Mouse (Mus musculus): ENCODE results near the gene Pcgf3. TPM values are rescaled to one million over a fixed set of nuclear protein-coding genes. Genes with fewer than 3 reads are reported as not detected.

The Pcgf3 gene
- total and polyA plus RNA-seq, 2 experiments from 2014 or later, result 13.9 to 18.7 TPM

DNA sequence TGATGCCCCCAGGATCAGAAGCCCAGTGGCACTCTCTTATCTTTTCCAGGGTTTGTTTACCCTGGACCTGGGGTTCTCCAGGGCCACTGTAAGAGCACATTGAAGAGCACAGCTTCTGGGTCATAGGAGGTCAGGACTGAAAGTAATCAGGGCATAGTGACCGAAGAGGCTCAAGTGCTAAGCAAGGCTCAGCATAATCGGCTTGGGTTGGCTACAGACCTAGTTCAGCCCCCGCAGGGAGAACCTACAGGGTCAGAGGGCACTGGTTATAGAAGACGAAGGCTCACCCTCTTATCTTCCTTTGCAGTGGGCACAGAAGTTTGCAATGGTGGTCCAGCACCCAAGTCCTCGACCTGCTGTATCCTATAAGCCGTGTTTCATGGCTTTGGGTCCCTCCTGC, 29.8 kb upstream of the Pcgf3 start:
- no peak overlapping the region for H3K4me2 ChIP-seq (ENCODE audit: low read depth, low read length)
- TF ChIP-seq EP300 (IDR thresholded peaks at IDR 0.05; ENCODE audit: low read depth) (no peak), CTCF (IDR thresholded peaks at IDR 0.05; ENCODE audit: low read depth) (no peak)
- no peak for ATAC-seq (ENCODE audit: insufficient read depth, low read depth)
- no peaks in the 10 kb centered on the region for H3K9me3 ChIP-seq (replicated peaks; ENCODE audit: control insufficient read depth, low read length)
- peaks cover 27% of the 10 kb centered on the region for H3K36me3 ChIP-seq (replicated peaks; ENCODE audit: control insufficient read depth, insufficient read depth, low read length)
- 0 out of 2 replicates have a peak, but pooled peaks cover 3% of the 10 kb centered on the region for H3K27me3 ChIP-seq (ENCODE audit: control insufficient read depth, insufficient read depth, low read length)
- no peak overlapping the region for H3K9ac ChIP-seq (replicated peaks; ENCODE audit: low read depth, low read length)
- H3K4me3 ChIP-seq (ENCODE audit: low read depth, low read length), result no peak overlapping the region
- 83% methylated on average over 6 of the region's 6 CpGs for WGBS
- no peak for DNase-seq (ENCODE audit: low spot score)
- H3K4me1 ChIP-seq (ENCODE audit: control insufficient read depth, insufficient read depth), result peaks cover 9% of the 10 kb centered on the region
- no peak overlapping the region for H3K27ac ChIP-seq (ENCODE audit: low read depth)

DNA sequence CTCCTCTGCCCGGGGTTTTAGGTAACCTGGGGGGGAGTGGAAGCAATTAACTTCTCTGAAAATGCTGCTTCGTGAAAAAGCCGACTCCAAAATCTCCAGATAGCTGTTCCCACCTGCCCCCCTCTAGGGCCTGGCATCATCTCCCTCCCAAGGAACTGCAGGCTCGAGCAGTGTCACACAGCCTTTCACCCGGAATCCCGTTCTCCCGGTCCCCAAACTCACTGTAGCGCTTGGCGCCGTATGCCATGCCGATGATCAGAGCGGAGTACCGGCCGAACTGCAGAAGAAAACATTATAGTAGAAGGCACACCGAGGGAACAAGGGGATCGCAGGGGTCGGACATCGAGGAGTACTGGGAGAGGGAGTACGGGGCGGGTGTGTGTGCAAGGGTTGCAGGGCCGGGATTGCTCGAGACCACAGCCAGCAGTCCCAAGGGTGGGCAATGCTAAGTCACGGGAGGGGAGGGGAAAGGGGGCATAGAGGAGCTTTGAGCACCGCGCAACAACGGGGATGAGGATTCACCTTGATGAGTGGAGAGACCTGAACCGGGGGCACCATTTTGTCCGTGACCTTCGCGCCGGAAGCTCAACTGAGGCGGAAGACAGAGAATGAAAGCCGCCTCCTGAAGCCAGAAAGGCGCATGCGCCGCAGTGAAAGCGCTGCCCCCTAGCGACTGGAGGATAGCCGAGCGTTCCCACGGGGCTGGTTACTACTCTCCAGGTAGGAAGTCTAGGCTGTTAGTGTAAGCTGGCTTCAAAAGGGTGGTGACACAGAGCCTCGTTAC, 27.0 kb upstream of the Pcgf3 start, which contains the start of gene Atp5k:
Atp5k (minus strand) TSS at position 645 of the 784 bp plus-strand sequence.
- Histone ChIP-seq H3K4me1 (ENCODE audit: control insufficient read depth, insufficient read depth) (peaks cover 9% of the 10 kb centered on the region), H3K4me3 (ENCODE audit: low read depth, low read length) (peak within 1 kb of the TSS; percentile 89), H3K9me3 (replicated peaks; ENCODE audit: control insufficient read depth, low read length) (no peaks in the 10 kb centered on the region), H3K27ac (ENCODE audit: low read depth) (peak within 1 kb of the TSS; percentile 78), H3K4me2 (ENCODE audit: low read depth, low read length) (peak within 1 kb of the TSS; percentile 82), H3K9ac (replicated peaks; ENCODE audit: low read depth, low read length) (peak within 1 kb of the TSS; percentile 92), H3K27me3 (ENCODE audit: control insufficient read depth, insufficient read depth, low read length) (0 out of 2 replicates have a peak, but pooled peaks cover 3% of the 10 kb centered on the region), H3K36me3 (replicated peaks; ENCODE audit: control insufficient read depth, insufficient read depth, low read length) (peaks cover 27% of the 10 kb centered on the region)
- TF ChIP-seq CTCF (IDR thresholded peaks at IDR 0.05; ENCODE audit: low read depth) (peak; percentile 83), EP300 (IDR thresholded peaks at IDR 0.05; ENCODE audit: low read depth) (no peak)
- under 1% methylated on average over 42 of the region's 42 CpGs for WGBS
- ATAC-seq (ENCODE audit: insufficient read depth, low read depth) (peak; percentile 93), DNase-seq (ENCODE audit: low spot score) (peak; percentile 90)

DNA sequence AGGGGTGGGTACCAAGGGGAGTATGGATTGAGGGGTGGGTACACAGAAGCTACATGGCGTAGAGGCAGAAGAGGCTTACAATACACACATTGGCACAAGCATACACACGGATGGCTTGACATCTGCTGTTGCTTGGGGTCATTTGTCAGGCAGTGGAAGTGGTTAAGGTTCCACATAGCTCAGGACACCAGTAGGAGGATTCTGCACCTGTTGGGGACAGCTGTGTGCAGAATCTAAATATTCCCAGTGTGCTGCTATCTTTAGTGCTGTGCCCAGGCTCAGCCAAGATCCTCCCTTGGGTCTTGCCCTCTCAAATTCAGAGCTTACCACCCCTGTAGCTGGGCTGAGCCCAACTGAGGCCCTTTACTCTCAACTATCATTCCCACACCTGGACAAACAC, 24.9 kb upstream of the Pcgf3 start:
- WGBS, result 76% methylated on average over 2 of the region's 2 CpGs
- no peak for TF ChIP-seq EP300 (IDR thresholded peaks at IDR 0.05; ENCODE audit: low read depth)
- TF ChIP-seq CTCF (IDR thresholded peaks at IDR 0.05; ENCODE audit: low read depth), result no peak
- Histone ChIP-seq H3K27me3 (ENCODE audit: control insufficient read depth, insufficient read depth, low read length) (0 out of 2 replicates have a peak, but pooled peaks cover 3% of the 10 kb centered on the region), H3K4me3 (ENCODE audit: low read depth, low read length) (no peak overlapping the region), H3K9ac (replicated peaks; ENCODE audit: low read depth, low read length) (no peak overlapping the region), H3K9me3 (replicated peaks; ENCODE audit: control insufficient read depth, low read length) (no peaks in the 10 kb centered on the region), H3K4me2 (ENCODE audit: low read depth, low read length) (no peak overlapping the region), H3K36me3 (replicated peaks; ENCODE audit: control insufficient read depth, insufficient read depth, low read length) (peaks cover 14% of the 10 kb centered on the region), H3K27ac (ENCODE audit: low read depth) (no peak overlapping the region), H3K4me1 (ENCODE audit: control insufficient read depth, insufficient read depth) (peaks cover 9% of the 10 kb centered on the region)
- DNase-seq (ENCODE audit: low spot score) (no peak), ATAC-seq (ENCODE audit: insufficient read depth, low read depth) (no peak)

DNA sequence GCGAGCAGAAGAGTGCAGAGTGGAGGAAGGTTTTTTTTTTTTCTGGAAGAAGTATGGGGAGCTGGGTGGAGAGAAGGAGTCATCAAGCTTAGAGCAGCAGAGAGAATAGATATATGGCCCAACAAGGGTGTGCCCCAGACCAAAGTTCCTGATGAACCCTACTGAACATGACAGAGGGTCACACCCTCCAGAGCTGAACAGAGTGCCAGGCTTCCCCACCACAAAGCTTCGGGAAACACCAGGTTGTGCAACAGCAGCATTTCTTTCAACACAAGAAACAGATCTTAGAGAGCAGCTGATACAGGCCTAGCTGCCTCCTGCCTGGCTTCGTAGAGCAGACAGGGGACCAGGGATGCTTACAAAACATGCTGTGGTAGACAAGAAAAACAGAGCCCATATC, 14.1 kb upstream of the Pcgf3 start:
- DNase-seq (ENCODE audit: low spot score) (no peak), ATAC-seq (ENCODE audit: insufficient read depth, low read depth) (no peak)
- Histone ChIP-seq H3K9ac (replicated peaks; ENCODE audit: low read depth, low read length) (no peak overlapping the region), H3K27me3 (ENCODE audit: control insufficient read depth, insufficient read depth, low read length) (no peaks in the 10 kb centered on the region), H3K4me3 (ENCODE audit: low read depth, low read length) (no peak overlapping the region), H3K27ac (ENCODE audit: low read depth) (no peak overlapping the region), H3K4me1 (ENCODE audit: control insufficient read depth, insufficient read depth) (peaks cover 9% of the 10 kb centered on the region; the same call in 1 of the 2 replicates), H3K9me3 (replicated peaks; ENCODE audit: control insufficient read depth, low read length) (no peaks in the 10 kb centered on the region), H3K36me3 (replicated peaks; ENCODE audit: control insufficient read depth, insufficient read depth, low read length) (no peaks in the 10 kb centered on the region), H3K4me2 (ENCODE audit: low read depth, low read length) (no peak overlapping the region)
- TF ChIP-seq CTCF (IDR thresholded peaks at IDR 0.05; ENCODE audit: low read depth) (no peak), EP300 (IDR thresholded peaks at IDR 0.05; ENCODE audit: low read depth) (no peak)
- 78% methylated on average over 3 of the region's 3 CpGs for WGBS

DNA sequence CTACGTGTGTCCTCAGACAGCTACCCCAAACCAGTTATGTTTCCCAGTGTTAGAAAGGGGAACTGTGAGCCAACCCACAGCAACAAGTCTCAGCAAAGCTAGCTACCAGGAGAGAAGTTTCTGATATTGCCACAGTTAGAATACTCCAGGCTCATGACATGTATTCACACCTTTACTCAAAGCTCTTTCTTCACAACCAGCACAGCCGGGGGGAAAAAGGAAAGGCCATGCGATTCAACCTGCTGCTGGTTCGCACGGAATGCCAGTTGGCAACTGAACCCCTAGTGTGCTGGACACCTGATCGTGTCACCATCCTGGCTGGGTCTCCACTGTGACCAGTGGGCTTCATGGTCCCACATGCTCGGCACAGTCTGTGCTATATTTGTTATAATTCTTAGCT, 13.2 kb upstream of the Pcgf3 start:
- DNase-seq (ENCODE audit: low spot score) (no peak), ATAC-seq (ENCODE audit: insufficient read depth, low read depth) (no peak)
- Histone ChIP-seq H3K27ac (ENCODE audit: low read depth) (no peak overlapping the region), H3K4me3 (ENCODE audit: low read depth, low read length) (no peak overlapping the region), H3K4me1 (ENCODE audit: control insufficient read depth, insufficient read depth) (peaks cover 9% of the 10 kb centered on the region; the same call in 1 of the 2 replicates), H3K4me2 (ENCODE audit: low read depth, low read length) (no peak overlapping the region), H3K27me3 (ENCODE audit: control insufficient read depth, insufficient read depth, low read length) (no peaks in the 10 kb centered on the region), H3K9ac (replicated peaks; ENCODE audit: low read depth, low read length) (no peak overlapping the region), H3K9me3 (replicated peaks; ENCODE audit: control insufficient read depth, low read length) (no peaks in the 10 kb centered on the region), H3K36me3 (replicated peaks; ENCODE audit: control insufficient read depth, insufficient read depth, low read length) (no peaks in the 10 kb centered on the region)
- WGBS, result 83% methylated on average over 7 of the region's 7 CpGs
- TF ChIP-seq CTCF (IDR thresholded peaks at IDR 0.05; ENCODE audit: low read depth), result no peak
- no peak for TF ChIP-seq EP300 (IDR thresholded peaks at IDR 0.05; ENCODE audit: low read depth)
